Mouse (Mus musculus): ENCODE measurements at regions not wholly inside any gene's neighbourhood (a gene's known extent, or its start where the extent isn't known, plus 50 kb on each side); places are given as distances from the start of the nearest gene placed in this dataset.

GRCm38 (mm10) chr12:54282281-54282921, 78.7 kb upstream of the Egln3 start:
- Histone ChIP-seq H3K4me2 (no peak overlapping the region), H3K9ac (no peak overlapping the region), H3K4me1 (peaks cover 8% of the 10 kb centered on the region; the same call in 1 of the 2 replicates), H3K9me3 (no peaks in the 10 kb centered on the region), H3K4me3 (no peak overlapping the region), H3K27ac (no peak overlapping the region), H3K27me3 (no peaks in the 10 kb centered on the region), H3K36me3 (no peaks in the 10 kb centered on the region)
- ATAC-seq (ENCODE audit: insufficient number of reproducible peaks, low FRiP score, low TSS enrichment, low read depth), result no peak
- 54% methylated on average over 4 of the region's 4 CpGs for WGBS

- H3K4me1 ChIP-seq, result no peaks in the 10 kb centered on the region
- no peaks in the 10 kb centered on the region for H3K27me3 ChIP-seq
- H3K4me3 ChIP-seq, result no peak overlapping the region
- H3K36me3 ChIP-seq, result no peaks in the 10 kb centered on the region
- H3K27ac ChIP-seq, result no peak overlapping the region
- no peaks in the 10 kb centered on the region for H3K9me3 ChIP-seq
- ATAC-seq (ENCODE audit: insufficient number of reproducible peaks, low FRiP score, low TSS enrichment, low read depth), result no peak
- WGBS, result 79% methylated on average over 4 of the region's 4 CpGs
- H3K4me2 ChIP-seq, result no peak overlapping the region
- H3K9ac ChIP-seq, result no peak overlapping the region
Observed at GRCm38 (mm10) chr12:54280457-54280856, 76.8 kb upstream of the Egln3 start.

GRCm38 (mm10) chr12:54280001-54280400, 76.3 kb upstream of the Egln3 start:
- H3K4me3 ChIP-seq, result no peak overlapping the region
- H3K4me1 ChIP-seq, result no peaks in the 10 kb centered on the region
- H3K27ac ChIP-seq, result no peak overlapping the region
- H3K36me3 ChIP-seq, result no peaks in the 10 kb centered on the region
- no peak overlapping the region for H3K4me2 ChIP-seq
- H3K9ac ChIP-seq, result no peak overlapping the region
- ATAC-seq (ENCODE audit: insufficient number of reproducible peaks, low FRiP score, low TSS enrichment, low read depth), result no peak
- WGBS, result 62% methylated on average over 3 of the region's 3 CpGs
- no peaks in the 10 kb centered on the region for H3K27me3 ChIP-seq
- no peaks in the 10 kb centered on the region for H3K9me3 ChIP-seq

GRCm38 (mm10) chr12:54276978-54277537, 73.4 kb upstream of the Egln3 start:
- Histone ChIP-seq H3K27ac (no peak overlapping the region), H3K4me2 (no peak overlapping the region), H3K4me3 (no peak overlapping the region), H3K4me1 (no peaks in the 10 kb centered on the region), H3K27me3 (no peaks in the 10 kb centered on the region), H3K9ac (no peak overlapping the region), H3K36me3 (no peaks in the 10 kb centered on the region), H3K9me3 (no peaks in the 10 kb centered on the region)
- no peak for ATAC-seq (ENCODE audit: insufficient number of reproducible peaks, low FRiP score, low TSS enrichment, low read depth)
- 77% methylated on average over 7 of the region's 7 CpGs for WGBS

GRCm38 (mm10) chr12:54273506-54273905, 69.8 kb upstream of the Egln3 start:
- Histone ChIP-seq H3K4me1 (no peaks in the 10 kb centered on the region), H3K27ac (no peak overlapping the region), H3K4me3 (no peak overlapping the region), H3K9me3 (no peaks in the 10 kb centered on the region), H3K9ac (no peak overlapping the region), H3K36me3 (no peaks in the 10 kb centered on the region), H3K27me3 (no peaks in the 10 kb centered on the region), H3K4me2 (no peak overlapping the region)
- no peak for ATAC-seq (ENCODE audit: insufficient number of reproducible peaks, low FRiP score, low TSS enrichment, low read depth)
- 91% methylated on average over 4 of the region's 4 CpGs for WGBS

DNA sequence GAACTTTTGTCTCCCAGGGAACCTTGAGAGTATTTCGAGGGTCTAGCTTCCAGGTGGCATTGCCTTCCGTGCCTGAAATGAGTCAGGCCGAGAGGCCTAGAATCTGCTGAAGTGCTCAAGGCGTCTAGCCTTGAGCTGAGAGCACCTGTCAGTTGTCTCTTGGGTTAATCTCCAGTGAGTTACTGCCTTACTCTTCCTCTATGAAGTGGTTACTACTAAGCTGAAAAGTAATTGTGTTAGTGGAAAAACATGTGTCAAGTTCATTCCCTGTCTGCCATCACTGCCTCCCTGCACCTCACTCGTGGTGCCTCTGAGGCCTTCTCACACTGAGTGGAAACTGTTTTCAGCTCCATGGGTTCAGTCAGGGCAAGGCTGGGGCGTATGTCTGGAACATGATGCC, 69.0 kb upstream of the Egln3 start:
- no peaks in the 10 kb centered on the region for H3K36me3 ChIP-seq
- no peak overlapping the region for H3K27ac ChIP-seq
- H3K9me3 ChIP-seq, result no peaks in the 10 kb centered on the region
- H3K27me3 ChIP-seq, result no peaks in the 10 kb centered on the region
- H3K4me3 ChIP-seq, result no peak overlapping the region
- no peak overlapping the region for H3K4me2 ChIP-seq
- H3K4me1 ChIP-seq, result no peaks in the 10 kb centered on the region
- H3K9ac ChIP-seq, result no peak overlapping the region
- no peak for ATAC-seq (ENCODE audit: insufficient number of reproducible peaks, low FRiP score, low TSS enrichment, low read depth)
- 72% methylated on average over 6 of the region's 6 CpGs for WGBS

GRCm38 (mm10) chr12:54272226-54272625, 68.6 kb upstream of the Egln3 start:
- WGBS, result 64% methylated on average over 2 of the region's 2 CpGs
- Histone ChIP-seq H3K36me3 (no peaks in the 10 kb centered on the region), H3K27me3 (no peaks in the 10 kb centered on the region), H3K4me2 (no peak overlapping the region), H3K9me3 (no peaks in the 10 kb centered on the region), H3K9ac (no peak overlapping the region), H3K4me3 (no peak overlapping the region), H3K4me1 (no peaks in the 10 kb centered on the region), H3K27ac (no peak overlapping the region)
- no peak for ATAC-seq (ENCODE audit: insufficient number of reproducible peaks, low FRiP score, low TSS enrichment, low read depth)

DNA sequence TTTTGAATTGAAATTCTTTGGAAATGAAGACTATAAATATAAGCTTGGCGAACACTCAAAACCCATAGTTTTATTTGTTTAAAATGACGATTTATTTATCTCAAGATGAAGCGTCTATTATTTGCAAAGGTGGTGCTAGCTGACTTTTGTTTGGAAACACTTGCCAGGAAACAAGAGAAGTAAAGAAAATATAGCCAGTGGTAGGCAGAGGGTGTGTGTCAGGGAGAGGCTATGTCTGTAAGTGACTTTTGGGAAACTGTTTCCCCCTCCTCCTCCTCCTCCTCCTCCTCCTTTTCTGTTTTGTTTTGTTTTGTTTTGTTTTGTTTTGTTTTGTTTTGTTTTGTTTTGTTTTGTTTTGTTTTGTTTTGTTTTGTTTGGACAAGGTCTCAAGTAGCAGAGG, 62.2 kb upstream of the Egln3 start:
- no peak overlapping the region for H3K27ac ChIP-seq
- peaks cover 7% of the 10 kb centered on the region; the same call in 1 of the 2 replicates for H3K4me1 ChIP-seq
- no peak overlapping the region for H3K4me3 ChIP-seq
- no peak overlapping the region for H3K4me2 ChIP-seq
- no peaks in the 10 kb centered on the region for H3K27me3 ChIP-seq
- no peaks in the 10 kb centered on the region for H3K9me3 ChIP-seq
- WGBS, result 79% methylated on average over 3 of the region's 3 CpGs
- no peaks in the 10 kb centered on the region for H3K36me3 ChIP-seq
- H3K9ac ChIP-seq, result no peak overlapping the region
- ATAC-seq (ENCODE audit: insufficient number of reproducible peaks, low FRiP score, low TSS enrichment, low read depth), result no peak

GRCm38 (mm10) chr12:54264893-54265835, 61.5 kb upstream of the Egln3 start:
- H3K27me3 ChIP-seq, result no peaks in the 10 kb centered on the region
- no peak overlapping the region for H3K4me3 ChIP-seq
- no peak overlapping the region for H3K4me2 ChIP-seq
- H3K27ac ChIP-seq, result no peak overlapping the region
- H3K9me3 ChIP-seq, result no peaks in the 10 kb centered on the region
- no peaks in the 10 kb centered on the region for H3K36me3 ChIP-seq
- peaks cover 7% of the 10 kb centered on the region; the same call in 1 of the 2 replicates for H3K4me1 ChIP-seq
- ATAC-seq (ENCODE audit: insufficient number of reproducible peaks, low FRiP score, low TSS enrichment, low read depth), result no peak
- no peak overlapping the region for H3K9ac ChIP-seq
- WGBS, result 71% methylated on average over 14 of the region's 14 CpGs

GRCm38 (mm10) chr12:54264418-54264733, 60.7 kb upstream of the Egln3 start:
- no peaks in the 10 kb centered on the region for H3K27me3 ChIP-seq

GRCm38 (mm10) chr12:54263733-54264417, 60.2 kb upstream of the Egln3 start:
- 60% methylated on average over 13 of the region's 13 CpGs for WGBS
- Histone ChIP-seq H3K4me2 (no peak overlapping the region), H3K4me1 (peaks cover 7% of the 10 kb centered on the region; the same call in 1 of the 2 replicates), H3K4me3 (no peak overlapping the region), H3K36me3 (no peaks in the 10 kb centered on the region), H3K27me3 (no peaks in the 10 kb centered on the region), H3K9ac (no peak overlapping the region), H3K9me3 (no peaks in the 10 kb centered on the region), H3K27ac (no peak overlapping the region)
- ATAC-seq (ENCODE audit: insufficient number of reproducible peaks, low FRiP score, low TSS enrichment, low read depth), result no peak

More at GRCm38 (mm10) chr12:54264418-54264733, 60.7 kb upstream of the Egln3 start:
- 46% methylated on average over 4 of the region's 4 CpGs for WGBS
- Histone ChIP-seq H3K9me3 (no peaks in the 10 kb centered on the region), H3K4me1 (peaks cover 7% of the 10 kb centered on the region; the same call in 1 of the 2 replicates), H3K9ac (no peak overlapping the region), H3K36me3 (no peaks in the 10 kb centered on the region), H3K4me3 (no peak overlapping the region), H3K4me2 (no peak overlapping the region), H3K27ac (no peak overlapping the region)
- ATAC-seq (ENCODE audit: insufficient number of reproducible peaks, low FRiP score, low TSS enrichment, low read depth), result no peak
